Mouse (Mus musculus): ENCODE data around the gene Acox3.

DNA sequence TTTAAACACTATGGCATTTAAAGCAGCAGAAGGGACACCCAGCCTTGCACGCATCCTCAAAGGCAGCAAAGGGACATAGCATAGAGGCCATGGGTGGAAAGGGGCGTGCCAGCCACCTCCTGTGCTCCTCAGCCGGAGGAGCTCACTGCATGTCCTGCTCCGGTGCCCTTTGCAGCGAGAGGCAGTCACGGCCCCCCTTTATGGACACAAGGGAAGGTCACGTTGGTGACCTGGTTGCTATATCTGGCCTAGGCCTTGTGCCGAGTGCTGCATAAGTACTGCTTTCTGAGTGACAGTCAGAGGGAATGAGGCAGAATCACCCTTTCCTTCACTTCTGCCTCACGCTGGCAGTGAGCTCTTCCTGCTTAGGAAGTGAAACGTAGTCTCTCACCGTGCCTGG lies 17.4 kb downstream of the Acox3 start:
- TF ChIP-seq CTCF (IDR thresholded peaks at IDR 0.05; ENCODE audit: extremely low read depth, insufficient read length, insufficient replicate concordance, low read depth, low read length) (no peak), POLR2A (IDR thresholded peaks at IDR 0.05; ENCODE audit: low read depth, low read length) (no peak)

Measured in small intestine, adult 2 months (tissue).